Mouse (Mus musculus) layer of hippocampus, adult 9-10 months (tissue): ENCODE measurements at regions not wholly inside any gene's neighbourhood (a gene's known extent, or its start where the extent isn't known, plus 50 kb on each side); places are given as distances from the start of the nearest gene placed in this dataset.

Experiments
- DNase-seq: peaks from one replicate; pipeline ENCODE4 v3.0.0; 2022; ENCODE audit warnings: low spot score

DNA sequence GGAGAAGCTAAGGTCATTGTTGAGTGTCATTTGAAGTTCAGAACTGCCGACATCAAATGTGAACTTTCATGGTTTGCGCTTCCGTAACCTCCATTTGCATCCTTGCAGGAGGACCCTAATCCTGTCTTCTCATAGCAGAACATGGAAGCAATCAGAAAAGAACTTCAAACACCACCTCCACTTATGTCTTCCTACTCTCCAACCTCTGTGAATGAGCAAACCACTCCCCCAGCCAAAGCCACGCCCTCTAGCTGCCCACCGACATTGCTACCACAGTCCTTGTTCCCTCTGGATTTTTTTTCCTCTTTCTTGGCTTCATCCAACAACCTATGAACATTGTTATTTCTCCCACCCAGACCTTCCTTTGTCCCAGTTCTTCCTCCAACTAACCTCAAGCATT lies 149.9 kb downstream of the Kdr start:
- no peak for DNase-seq

DNA sequence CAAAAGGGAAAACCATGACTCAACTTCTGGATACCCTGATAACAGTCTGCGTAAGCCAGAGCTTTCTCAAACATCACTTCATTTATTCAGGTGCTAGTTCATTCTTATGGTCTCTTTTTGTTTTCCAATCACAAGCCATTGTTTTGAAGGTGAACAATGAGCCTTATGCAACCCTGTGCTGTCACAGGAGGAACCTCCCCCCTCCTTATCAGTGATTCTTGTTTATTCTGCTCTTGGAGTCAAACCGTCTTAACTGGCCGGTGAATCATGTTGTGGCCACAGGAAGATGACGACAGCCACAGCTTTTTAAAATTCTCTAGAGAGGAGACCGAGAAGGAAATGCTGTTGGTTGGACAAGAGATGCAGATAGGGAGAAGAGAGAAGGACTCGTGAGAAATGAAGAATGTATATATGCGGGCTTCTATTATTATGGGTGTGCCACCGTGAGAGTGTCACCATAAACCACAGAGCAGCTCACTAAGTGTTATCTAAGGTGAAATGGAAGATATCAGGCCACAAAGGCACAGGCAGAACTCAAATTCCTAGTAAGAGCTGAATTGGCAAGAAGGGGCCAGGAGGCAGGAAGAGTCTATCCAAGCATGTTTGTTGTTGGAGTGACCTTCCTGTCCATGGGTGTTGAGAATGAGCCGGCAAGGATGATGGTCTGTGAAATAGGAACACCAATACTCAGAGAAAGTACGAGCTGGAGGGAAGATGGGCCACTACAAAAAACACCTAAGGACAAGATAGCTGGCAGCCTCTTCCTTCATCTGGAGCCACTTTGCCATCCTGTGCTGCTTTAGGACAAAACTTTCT lies 151.8 kb downstream of the Kdr start:
- no peak for DNase-seq

DNA sequence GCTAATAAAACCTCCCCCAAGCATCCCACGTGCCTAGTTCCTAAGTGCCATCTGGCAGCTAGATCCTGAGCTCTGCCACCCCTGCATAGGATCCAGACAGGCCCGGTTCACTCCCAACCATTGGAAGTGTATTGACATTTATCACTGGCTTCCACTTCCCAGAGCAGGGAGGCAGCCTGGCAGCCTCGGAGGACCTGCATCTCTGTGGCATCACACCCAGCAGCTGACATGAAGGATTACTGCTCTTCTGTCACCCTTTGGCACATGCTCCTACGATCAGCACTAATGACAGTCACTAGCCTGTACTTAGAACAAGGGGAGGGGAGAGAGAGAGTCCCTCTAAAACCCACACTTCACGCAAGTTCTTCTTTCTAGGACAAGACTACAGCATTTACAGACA lies 152.7 kb downstream of the Kdr start:
- no peak for DNase-seq

DNA sequence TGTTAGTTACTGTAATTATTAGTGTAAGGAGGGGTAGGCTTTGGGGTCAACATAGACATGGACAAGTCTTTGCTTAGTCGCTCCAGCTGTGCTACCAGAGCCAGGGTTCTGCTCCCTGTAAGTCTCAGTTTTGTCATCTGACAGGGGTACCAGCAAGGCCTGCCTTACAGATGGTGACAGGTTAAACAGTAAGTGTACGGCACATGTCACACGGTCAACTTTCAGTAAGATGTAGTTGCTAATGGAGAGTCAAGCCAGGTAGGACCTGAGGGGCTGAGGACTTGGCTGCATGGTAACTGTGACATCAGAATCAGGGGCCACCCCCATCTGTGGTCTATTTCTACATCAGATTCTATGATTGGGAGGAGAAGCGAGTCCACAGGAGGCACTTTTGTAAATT lies 153.6 kb downstream of the Kdr start:
- DNase-seq, result no peak

DNA sequence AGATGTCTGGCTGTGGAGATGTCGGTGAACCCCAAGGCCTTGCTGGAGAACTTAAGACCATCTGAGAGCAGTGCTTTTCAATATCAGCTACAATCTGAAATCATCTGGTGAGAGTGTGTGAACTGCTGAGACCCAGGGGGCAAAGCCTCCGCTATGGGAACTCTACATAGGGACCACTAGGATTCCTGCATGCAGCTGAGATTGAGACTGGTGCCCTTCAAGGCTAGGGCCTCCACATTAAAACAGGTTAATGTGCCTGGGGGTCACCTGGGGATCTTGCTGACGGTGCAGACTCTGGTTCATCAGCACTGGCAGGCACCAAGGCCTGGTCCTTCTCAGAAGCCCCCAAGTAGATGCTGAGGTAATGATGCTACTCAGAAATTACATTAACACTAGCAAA lies 154.6 kb downstream of the Kdr start:
- no peak for DNase-seq

DNA sequence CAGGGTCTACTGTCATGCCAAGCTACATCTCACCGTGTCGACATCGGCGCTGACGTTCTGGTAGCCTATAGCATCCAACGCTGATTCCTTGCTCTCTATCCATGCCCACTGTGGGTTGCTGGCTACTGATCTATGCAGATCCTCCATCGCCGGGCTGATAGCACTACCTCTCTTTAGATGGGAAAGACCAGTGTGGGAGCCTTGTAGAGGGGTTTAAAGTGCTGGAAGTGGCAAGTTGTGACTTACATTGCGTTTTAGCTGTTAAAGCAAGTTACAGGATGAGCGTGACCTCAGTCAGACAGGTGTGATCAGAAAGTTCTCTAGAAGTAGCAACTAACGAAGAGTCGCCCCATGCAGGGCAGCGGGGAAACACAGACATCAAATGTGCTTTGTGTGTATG lies 160.9 kb downstream of the Kdr start:
- no peak for DNase-seq

DNA sequence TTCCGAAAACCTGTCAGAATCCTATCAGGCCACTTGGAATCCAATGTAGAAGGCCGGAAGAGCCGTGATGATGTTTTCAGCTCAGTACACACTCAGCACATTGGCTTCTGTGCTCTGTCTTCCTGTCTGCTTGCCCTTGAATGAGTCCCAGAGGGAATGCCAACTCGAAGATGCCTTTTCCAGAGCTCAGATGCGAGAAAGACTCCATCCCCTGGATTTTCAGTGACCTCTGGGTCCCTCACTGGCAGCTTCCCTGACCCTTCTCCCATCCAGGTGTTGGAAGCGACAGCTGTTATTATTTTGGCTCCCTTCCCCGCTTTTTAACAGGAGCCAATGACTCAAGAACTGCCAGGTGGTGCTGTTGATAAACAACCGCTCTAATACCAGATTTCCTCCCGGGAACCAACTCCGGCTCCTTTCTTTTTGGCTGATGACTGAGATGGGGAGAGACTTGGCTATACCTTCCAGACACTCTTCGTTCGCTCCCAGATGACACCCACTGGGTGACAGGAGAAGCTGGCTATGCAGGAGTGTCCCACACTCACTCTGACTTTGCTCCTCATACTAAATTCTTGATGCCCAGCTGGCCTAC lies 163.8 kb downstream of the Kdr start:
- DNase-seq, result no peak

DNA sequence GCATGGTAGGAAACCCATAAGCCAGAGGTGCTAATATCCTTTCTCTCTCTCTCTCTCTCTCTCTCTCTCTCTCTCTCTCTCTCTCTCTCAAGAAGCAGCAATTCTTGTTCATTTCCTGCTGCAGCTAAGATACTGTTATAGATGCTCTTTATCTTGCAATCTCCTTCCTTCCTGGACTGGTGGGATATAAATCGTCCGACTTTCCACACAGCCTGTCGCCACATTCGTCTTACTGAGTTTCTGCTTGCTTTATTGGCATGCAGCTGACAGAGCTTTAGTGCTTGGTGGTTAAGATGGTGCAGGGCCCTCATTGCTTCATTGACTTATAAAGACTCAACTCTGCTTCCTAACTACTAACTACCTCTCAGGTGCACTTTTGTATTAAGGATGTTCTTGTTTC lies 165.6 kb downstream of the Kdr start:
- DNase-seq, result no peak

DNA sequence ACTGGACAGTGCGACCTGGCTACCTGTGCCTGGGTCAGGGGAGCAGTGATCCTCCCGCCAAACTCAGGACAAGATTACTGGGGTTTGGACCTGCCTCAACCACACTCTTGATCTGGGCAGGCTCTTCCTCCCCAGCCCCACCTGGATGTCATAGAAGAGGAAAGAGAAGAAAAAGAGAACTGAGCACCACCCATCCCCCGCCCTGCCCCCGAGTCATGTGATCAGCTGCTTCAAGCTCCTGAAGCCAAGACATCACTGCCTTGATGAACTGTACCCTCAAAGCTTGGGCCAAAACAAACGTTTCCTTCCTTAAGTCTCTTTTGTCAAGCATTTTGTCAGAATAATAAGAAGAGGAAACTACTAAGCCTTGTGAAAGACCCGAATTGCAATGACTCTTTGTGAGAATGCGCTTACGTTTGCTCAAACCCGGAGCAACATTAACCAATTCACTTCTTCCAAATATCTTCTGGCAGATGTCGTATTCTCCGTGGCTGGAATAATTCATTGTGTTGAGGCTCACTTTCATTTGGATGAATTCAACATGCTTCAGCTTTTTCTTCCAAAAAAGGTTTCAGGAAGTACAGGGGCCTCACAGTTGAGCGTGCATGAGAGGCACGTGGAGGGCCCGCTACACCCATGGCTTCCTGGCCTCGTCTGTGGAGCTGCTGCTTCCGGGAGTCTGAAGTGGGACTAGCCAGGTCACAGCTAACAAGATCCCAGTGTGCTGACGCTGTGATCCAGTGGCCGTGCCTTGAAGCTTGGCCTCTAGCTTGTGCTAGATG lies 169.5 kb downstream of the Kdr start:
- no peak for DNase-seq

DNA sequence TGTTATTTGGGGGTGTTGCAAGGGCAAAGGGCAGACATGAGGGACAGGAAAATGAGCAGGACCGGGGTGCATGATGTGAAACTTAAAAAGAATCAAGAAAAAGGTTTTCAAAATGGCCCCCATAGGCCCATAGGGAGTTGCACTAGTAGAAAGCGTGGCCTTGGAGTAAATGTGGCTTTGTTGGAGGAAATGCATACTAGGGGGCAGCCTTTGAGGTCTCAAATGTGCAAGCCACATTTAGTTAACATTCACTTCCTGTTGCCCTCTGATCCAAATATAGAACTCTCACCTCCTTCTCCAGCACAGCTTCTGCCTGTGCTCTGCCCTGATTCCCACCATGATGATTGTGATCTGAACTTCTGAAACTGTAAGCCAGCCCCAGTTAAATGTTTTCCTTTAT lies 173.2 kb downstream of the Kdr start:
- no peak for DNase-seq

DNA sequence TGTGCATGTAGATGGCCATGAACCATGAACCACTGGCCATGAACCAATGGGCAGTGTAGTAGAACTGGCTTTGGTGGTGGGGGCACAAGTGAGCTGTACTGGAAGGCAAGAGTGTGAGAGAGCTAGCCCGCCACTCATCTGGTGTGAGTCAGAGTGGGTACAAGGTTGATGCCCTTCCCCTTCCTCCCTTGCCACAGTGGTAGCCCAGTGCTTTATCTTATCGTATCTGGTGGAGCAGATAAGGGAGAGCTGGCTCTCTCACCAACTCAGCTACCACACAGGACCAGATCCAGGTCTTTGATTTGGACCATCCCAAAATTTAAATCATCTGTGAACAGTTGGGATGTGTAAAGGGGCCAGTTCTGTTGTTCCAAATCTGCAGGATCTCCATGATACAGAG lies 173.9 kb downstream of the Kdr start:
- DNase-seq, result no peak

DNA sequence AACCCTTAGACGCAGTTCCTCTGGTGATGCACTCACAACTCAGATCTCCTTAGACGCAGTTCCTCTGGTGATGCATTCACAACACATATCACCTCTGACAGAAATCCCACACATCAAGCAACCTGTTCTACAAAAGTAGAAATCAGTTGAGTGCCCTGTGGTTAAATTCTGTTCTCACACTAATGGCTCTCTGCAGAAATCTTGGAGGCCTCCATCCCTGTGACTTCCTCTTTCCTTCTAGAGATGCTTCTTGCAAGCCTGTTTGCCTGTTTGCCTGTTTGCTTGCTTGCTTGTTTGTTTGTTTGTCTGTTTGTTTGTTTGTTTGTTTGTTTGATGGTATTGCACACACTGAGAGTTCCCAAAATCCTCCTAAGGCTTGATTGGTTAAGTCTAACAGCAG lies 175.2 kb downstream of the Kdr start:
- no peak for DNase-seq

DNA sequence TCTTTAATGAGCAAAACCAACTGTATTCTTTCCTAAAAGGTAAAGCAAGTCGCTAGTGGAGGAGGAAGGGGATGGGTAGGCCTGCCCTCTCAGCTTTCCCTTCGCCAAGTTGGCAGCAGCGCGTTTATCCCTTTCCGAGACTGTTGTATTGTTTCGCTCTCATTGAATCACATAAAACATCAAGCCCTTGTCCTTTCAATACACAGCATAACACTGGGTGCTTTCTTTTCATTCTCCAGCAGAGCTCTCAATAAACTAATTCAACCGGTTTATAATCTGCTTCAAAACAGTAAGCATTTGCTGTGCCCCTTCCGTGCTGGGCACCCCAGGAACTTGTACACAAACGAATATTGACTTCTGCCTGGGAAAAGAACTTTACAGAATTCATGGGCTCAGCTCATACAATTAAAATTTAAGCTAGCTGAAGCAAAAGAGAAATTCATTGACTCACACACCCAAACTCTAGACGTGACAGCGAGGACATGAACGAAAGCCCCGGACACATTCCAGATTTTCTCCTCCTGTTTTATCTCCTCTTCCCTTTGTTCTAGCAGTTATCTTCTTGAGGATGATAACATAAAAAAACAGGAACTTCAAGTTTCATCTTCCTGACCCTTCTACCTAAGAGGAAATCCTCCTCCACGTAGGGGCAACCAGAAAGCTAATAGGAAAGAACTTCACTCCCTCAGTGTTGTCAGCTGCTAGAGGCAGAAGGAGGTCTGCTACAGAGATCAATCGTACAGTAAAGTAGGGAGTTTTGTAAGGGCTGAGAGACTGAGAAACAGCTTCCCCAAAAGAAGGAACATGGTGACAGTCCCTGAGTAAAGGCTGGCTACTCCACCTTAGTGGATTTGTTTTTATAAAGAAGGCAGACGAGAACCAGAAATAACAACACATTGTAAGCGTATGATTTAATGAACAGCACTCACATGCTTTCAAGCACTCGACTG lies 177.9 kb downstream of the Kdr start:
- DNase-seq, result peak; percentile 3

DNA sequence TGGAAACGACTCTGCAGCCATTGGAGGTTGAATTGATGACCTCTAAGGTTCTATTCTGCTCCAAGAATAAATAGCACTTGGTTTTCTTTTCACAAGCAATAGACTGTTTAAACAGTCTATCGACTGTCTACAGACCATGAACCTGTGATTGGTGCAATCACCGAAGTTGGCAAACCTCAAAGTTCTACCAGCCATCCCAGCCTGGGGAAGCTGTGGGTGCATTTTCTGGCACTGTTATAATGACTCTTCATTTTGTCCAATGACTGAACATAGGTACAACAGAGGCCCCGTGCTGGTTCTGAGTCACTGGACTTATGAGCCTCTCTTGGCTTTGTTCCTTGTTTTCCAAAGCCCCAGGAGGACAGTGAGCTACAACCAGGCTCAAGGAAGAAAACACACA lies 178.6 kb downstream of the Kdr start:
- no peak for DNase-seq

DNA sequence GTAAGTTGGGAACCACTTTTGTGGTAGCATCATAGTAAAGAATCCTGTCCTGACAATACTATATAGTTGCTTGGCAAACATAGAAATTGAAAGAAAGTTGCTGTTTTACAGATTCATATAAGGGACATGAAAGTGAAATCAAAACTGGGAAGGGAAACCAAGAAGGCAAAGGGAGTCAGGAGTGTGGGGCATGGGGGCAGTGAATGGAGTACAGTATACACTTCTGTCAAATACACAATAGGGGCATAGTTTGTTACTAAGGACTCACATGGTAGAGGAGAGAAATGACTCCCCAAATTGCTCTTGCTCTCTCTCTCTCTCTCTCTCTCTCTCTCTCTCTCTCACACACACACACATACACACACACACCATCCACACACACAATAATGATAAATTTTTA lies 185.1 kb downstream of the Kdr start:
- no peak for DNase-seq

DNA sequence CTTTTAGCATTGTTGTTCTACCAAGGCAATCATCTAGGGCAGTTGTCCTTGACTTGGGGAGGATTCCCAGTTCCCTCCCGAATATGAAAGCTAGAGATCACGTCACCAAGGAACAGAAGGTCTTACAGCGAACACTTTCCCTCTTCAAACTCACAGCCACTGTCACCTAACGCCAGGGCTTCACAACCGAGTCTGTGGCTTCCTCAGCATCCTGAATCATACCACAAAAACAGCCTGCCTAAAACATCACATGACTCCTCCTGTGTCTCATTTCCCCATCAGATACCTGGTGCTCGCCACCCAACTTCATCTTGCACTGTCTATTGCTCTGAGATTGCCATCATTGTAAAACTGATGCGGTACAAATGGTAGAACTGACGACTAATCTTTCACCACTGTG lies 186.5 kb downstream of the Kdr start:
- DNase-seq, result no peak

DNA sequence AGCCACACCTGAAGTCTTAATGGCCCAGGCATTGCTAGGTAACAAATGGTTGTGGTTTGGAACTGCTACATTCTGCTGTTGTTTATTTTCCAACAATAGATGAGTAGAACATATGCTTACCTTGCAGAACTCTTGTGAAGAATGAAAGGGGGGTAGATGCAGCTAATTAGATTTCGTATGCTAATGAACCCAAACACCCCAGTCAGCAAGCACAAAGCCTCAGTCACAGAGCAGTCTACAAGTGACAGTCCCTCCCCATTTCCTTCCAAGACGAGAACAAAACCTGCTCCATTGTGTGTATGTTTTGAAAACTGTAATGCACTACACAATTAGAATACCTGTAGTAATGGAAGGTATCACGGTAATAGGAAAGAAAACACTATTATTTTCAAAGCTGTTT lies 190.2 kb downstream of the Kdr start:
- DNase-seq, result no peak

DNA sequence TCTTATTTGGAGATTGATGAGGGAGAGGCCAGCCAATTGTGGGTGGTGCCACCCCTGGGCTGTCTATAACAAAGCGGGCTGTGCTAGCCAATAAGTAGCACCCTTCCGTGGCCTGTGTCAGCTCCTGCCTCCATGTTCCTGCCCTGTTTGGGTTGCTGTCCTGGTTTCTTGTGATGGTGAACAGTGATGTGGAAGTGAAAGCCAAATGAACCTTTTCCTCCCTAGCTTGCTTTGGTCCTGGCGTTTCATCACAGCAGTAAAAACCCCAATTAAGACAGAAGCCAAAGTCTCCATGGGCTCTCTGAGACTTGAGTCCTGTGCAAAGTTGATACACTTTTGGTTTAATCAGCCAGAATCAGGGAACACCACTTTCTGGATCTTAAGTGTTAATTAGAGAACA lies 192.1 kb downstream of the Kdr start:
- DNase-seq, result no peak

DNA sequence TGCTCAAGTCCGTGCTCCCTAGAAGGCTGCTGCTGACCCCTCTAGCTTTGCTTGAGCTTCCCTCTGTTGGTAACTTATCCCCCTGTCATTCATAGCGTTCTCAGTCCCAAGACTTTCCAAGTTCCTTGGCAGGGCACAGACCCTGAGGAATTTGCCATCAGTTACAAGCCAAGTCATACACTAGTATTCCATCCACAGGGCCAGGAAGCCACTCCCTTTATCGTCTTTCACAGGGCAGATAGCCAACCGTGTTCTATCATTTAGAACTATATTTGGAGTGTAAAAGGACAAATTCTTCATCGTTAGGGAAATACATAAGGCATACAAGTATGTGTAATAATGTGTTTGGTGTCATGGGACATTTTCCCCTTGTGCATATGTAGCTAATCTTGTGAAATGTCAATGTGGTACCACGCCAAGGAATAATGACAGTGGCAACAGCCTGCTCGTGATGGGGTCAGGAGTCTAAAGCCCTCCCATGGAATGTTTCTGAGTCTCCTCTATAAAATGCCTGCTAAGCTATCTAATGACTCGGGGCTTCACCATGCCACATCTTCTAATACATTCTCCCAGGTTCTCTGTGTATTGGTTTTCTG lies 193.2 kb downstream of the Kdr start:
- DNase-seq, result no peak

DNA sequence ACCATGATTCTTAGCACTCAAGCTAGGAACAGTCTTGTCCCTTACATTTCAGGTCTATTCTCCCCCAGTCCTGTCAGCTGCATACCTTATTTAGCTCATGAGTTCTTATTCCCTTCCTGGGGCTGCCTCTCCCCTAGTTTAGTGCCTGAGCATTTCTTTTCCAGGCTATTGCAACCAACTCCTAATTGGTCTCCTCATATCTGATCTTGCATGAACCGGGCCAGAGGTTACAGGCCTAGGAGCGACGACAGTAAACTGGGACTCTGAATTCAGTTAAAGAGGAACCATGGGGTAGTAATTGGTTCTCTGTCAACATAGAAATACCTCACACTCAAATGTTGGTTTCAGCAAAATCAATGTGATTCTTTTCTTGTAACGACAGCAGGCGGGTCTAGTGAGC lies 195.9 kb downstream of the Kit start:
- no peak for DNase-seq

DNA sequence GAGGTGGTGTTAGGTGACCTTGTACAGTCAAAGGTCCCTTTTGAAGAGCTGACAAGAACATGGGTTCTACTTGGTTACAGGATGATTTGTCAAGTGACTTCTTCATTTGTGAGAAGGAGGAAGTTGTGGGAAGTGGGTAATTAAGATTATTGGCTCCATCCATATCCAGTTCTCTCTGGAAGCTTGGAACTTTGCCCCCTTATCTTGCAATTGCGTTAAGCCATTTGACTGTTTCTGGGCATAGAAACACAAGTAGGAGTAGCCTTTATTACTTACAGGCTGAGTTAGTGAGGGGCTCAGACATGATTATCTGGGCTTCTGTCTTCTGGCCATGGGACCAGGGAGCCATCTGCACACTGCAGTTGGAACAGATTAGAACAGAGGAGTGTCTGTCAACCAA lies 192.5 kb downstream of the Kit start:
- DNase-seq, result no peak

DNA sequence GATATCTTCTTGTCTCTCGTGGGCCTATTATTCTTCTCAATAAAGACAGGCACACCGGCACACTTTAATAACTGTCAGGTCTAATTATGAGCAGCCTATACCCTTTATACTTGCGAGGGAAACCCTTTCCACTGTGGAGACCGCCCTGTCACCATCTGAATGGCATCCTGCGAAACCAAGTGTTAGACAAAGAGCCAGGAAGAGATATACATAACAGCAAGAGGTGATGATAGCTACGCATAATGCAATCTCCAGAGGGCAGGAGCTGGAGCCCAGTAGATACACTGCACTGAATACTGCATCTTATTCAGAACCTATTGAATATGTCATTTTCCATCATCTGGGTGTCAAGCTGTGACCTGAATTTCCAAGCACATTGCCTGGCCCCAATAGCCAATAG lies 187.7 kb downstream of the Kit start:
- DNase-seq, result no peak
